Mouse (Mus musculus) right cerebral cortex, adult 18-20 months (tissue): ENCODE data around the gene Ankrd13a.
A peak's percentile ranks its signal among the peaks of the same experiment; 100 is the strongest.
"Not testable (repeated sequence)": the region's sequence is repeated elsewhere in the genome, so short reads cannot be mapped to it uniquely, and the experiment has no call there.

Experiments used
- DNase-seq: peaks from one replicate; pipeline ENCODE4 v3.0.0; 2022; ENCODE audit warnings: mixed read lengths

Ankrd13a gene

GRCm38 (mm10) chr5:114801841-114802240, 27.4 kb downstream of the Ankrd13a start:
- DNase-seq = no peak

- no peak for DNase-seq
Measured at GRCm38 (mm10) chr5:114803231-114803630, 28.8 kb downstream of the Ankrd13a start.

GRCm38 (mm10) chr5:114804335-114804734, 29.9 kb downstream of the Ankrd13a start:
- no peak for DNase-seq

GRCm38 (mm10) chr5:114804958-114805357, 30.5 kb downstream of the Ankrd13a start:
- DNase-seq = peak; percentile 75

GRCm38 (mm10) chr5:114805436-114806350, 31.2 kb downstream of the Ankrd13a start:
- no peak for DNase-seq

GRCm38 (mm10) chr5:114806636-114807035, 32.2 kb downstream of the Ankrd13a start:
- no peak for DNase-seq

GRCm38 (mm10) chr5:114807063-114807462, 32.6 kb downstream of the Ankrd13a start:
- DNase-seq = no peak

- no peak for DNase-seq
Measured at GRCm38 (mm10) chr5:114807468-114807867, 33.0 kb downstream of the Ankrd13a start.

GRCm38 (mm10) chr5:114807893-114808292, 33.4 kb downstream of the Ankrd13a start:
- DNase-seq = no peak

GRCm38 (mm10) chr5:114808385-114808784, 33.9 kb downstream of the Ankrd13a start:
- no peak for DNase-seq

GRCm38 (mm10) chr5:114809181-114809756, 34.8 kb downstream of the Ankrd13a start:
- DNase-seq = no peak

GRCm38 (mm10) chr5:114809826-114810225, 35.3 kb downstream of the Ankrd13a start:
- no peak for DNase-seq

- DNase-seq = peak; percentile 93
Measured at GRCm38 (mm10) chr5:114813525-114814181, 39.2 kb downstream of the Ankrd13a start.

- DNase-seq = no peak
Measured at GRCm38 (mm10) chr5:114816599-114816998, 42.1 kb downstream of the Ankrd13a start.

GRCm38 (mm10) chr5:114818124-114818523, 43.6 kb downstream of the Ankrd13a start:
- DNase-seq = no peak

GRCm38 (mm10) chr5:114822796-114823688, 48.6 kb downstream of the Ankrd13a start, which contains the start of gene 1500011B03Rik:
1500011B03Rik (minus strand) TSS chr5:114823468.
- DNase-seq = peak; percentile 83

GRCm38 (mm10) chr5:114824197-114824596, 49.7 kb downstream of the Ankrd13a start:
- DNase-seq = no peak

- peak; percentile 52 for DNase-seq
Measured at GRCm38 (mm10) chr5:114825978-114826691, 51.7 kb downstream of the Ankrd13a start.

- DNase-seq = no peak
Measured at GRCm38 (mm10) chr5:114827427-114827826, 53.0 kb downstream of the Ankrd13a start.

- no peak for DNase-seq
Measured at GRCm38 (mm10) chr5:114829740-114830139, 55.3 kb downstream of the Ankrd13a start.

- no peak for DNase-seq
Measured at GRCm38 (mm10) chr5:114836886-114837285, 62.4 kb downstream of the Ankrd13a start.

- DNase-seq = not testable (repeated sequence)
Measured at GRCm38 (mm10) chr5:114840481-114840880, 66.0 kb downstream of the Ankrd13a start.
